Mouse (Mus musculus): Measurements from ENCODE around the gene Gsn. TPM values are rescaled to one million over a fixed set of nuclear protein-coding genes. Genes with fewer than 3 reads are reported as not detected.
A peak's percentile ranks its signal among the peaks of the same experiment; 100 is the strongest.

The Gsn gene
- polyA plus RNA-seq, 1 experiment from 2014 or later = 1,007 TPM

DNA sequence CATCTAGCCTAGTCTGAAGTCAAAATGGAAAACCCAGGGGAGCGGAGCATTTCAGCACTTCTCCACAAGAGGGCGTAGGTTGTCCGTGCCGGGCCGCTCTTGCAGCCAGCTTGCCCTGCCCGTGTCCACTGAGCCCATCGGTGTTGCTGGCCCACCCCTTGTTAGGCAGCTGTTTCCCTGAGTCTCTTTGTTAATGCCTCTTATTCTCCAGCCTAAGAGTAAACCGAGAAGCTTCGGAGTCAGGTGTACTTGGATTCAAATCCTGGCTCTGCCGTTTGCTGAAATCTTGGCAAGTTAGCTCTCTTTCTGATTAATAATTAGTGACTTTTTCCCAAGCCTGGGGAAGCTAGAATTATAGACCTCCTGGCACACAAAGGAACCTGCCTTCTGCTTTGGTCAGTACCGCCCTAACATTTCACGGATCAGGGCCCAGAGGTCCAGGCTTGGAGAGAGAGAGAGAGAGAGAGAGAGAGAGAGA, 41.3 kb upstream of the Gsn start:
- H3K4me3 ChIP-seq (ENCODE audit: low read depth, low read length) = no peak overlapping the region
- peak; percentile 84 for DNase-seq (ENCODE audit: low spot score)

DNA sequence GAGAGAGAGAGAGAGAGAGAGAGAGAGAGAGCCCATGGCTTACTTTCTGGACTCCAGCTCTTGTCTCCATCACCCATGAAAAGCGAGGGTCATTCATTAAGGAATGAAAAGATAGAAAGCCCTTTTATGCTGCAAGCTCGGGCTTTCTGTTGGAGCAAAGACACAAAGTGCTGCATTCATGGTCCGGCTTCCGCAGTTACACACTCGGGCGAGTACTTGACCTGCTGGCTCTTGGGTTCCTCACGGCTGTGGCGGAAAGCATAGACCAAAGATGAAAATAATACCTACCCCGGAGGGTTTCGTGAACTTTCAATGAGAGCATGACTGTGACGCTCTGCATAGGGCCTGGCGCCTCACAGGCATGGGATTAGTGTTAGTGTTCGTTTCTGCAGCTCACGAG, 40.8 kb upstream of the Gsn start:
- no peaks in the 10 kb centered on the region for H3K27me3 ChIP-seq (replicated peaks; ENCODE audit: insufficient read depth, low read length)
- peak overlapping the region; percentile 35; the same call in 1 of the 2 replicates for H3K4me2 ChIP-seq (replicated peaks; ENCODE audit: low read depth, low read length)
- no peaks in the 10 kb centered on the region for H3K4me1 ChIP-seq (ENCODE audit: insufficient read depth, low read depth, low read length)
- TF ChIP-seq CTCF (IDR thresholded peaks at IDR 0.05) (no peak), EP300 (IDR thresholded peaks at IDR 0.05) (no peak)
- ATAC-seq = no peak
- 51% methylated on average over 14 of the region's 14 CpGs for WGBS
- DNase-seq (ENCODE audit: low spot score) = no peak
- no peaks in the 10 kb centered on the region for H3K36me3 ChIP-seq (ENCODE audit: insufficient read depth, low read length)
- no peak overlapping the region for H3K4me3 ChIP-seq (ENCODE audit: low read depth, low read length)
- no peak overlapping the region for H3K27ac ChIP-seq (ENCODE audit: low read length)
- H3K9ac ChIP-seq (replicated peaks; ENCODE audit: low read depth) = no peak overlapping the region
- H3K9me3 ChIP-seq (ENCODE audit: low read length) = no peaks in the 10 kb centered on the region

More for the DNA sequence above, 41.3 kb upstream of the Gsn start:
- Histone ChIP-seq H3K36me3 (ENCODE audit: insufficient read depth, low read length) (no peaks in the 10 kb centered on the region), H3K9ac (replicated peaks; ENCODE audit: low read depth) (no peak overlapping the region), H3K4me2 (replicated peaks; ENCODE audit: low read depth, low read length) (peak overlapping the region; percentile 35; the same call in 1 of the 2 replicates), H3K27ac (ENCODE audit: low read length) (no peak overlapping the region), H3K4me1 (ENCODE audit: insufficient read depth, low read depth, low read length) (no peaks in the 10 kb centered on the region), H3K9me3 (ENCODE audit: low read length) (no peaks in the 10 kb centered on the region), H3K27me3 (replicated peaks; ENCODE audit: insufficient read depth, low read length) (no peaks in the 10 kb centered on the region)
- peak; percentile 86 for ATAC-seq
- WGBS = 6% methylated on average over 12 of the region's 12 CpGs
- TF ChIP-seq CTCF (IDR thresholded peaks at IDR 0.05) (peak; percentile 97), EP300 (IDR thresholded peaks at IDR 0.05) (no peak)

DNA sequence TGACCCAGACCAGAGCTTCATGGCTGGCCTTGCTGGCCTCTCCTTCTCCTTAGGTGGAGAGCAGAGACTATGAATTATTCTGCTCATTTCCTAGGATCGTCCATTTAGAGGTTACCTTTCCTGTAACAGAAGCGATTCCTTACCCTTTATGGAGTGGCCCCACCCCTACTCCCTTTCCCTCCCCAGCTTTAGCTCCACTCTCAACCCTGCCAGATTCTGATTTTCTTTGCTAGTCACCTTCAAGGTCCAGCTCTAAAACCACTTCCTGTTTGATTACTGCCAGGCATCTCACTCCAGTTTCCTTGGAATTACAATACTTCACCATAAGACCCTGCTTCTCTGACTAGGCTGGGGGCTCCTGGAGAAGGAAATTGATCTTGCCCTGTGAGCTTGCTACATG, 39.5 kb upstream of the Gsn start:
- no peak overlapping the region for H3K27ac ChIP-seq (ENCODE audit: low read length)
- no peak for TF ChIP-seq CTCF (IDR thresholded peaks at IDR 0.05)
- no peak for TF ChIP-seq EP300 (IDR thresholded peaks at IDR 0.05)
- DNase-seq (ENCODE audit: low spot score) = no peak

DNA sequence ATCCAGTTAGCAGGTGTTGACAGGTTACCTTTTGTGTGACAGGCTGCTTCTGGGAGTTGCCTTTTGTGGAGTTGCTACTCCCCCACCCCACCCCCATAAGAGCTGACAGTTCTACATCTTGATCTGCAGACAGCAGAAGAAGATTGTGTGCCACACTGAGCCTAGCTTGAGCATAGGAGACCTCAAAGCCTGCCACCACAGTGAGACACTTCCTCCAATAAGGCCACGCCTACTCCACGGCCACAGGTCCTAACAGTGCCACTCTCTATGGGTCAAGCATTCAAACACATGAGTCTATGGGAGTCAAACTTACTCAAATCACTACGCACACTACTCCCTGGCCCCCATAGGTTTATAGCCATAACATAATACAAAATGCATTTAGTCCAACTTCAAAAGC, 37.4 kb upstream of the Gsn start:
- Histone ChIP-seq H3K9ac (replicated peaks; ENCODE audit: low read depth) (no peak overlapping the region), H3K4me1 (ENCODE audit: insufficient read depth, low read depth, low read length) (no peaks in the 10 kb centered on the region), H3K27ac (ENCODE audit: low read length) (no peak overlapping the region), H3K9me3 (ENCODE audit: low read length) (no peaks in the 10 kb centered on the region), H3K27me3 (replicated peaks; ENCODE audit: insufficient read depth, low read length) (no peaks in the 10 kb centered on the region), H3K36me3 (ENCODE audit: insufficient read depth, low read length) (no peaks in the 10 kb centered on the region), H3K4me3 (ENCODE audit: low read depth, low read length) (no peak overlapping the region), H3K4me2 (replicated peaks; ENCODE audit: low read depth, low read length) (no peak overlapping the region)
- WGBS = 94% methylated on average over 3 of the region's 3 CpGs
- DNase-seq (ENCODE audit: low spot score) (no peak), ATAC-seq (no peak)
- TF ChIP-seq CTCF (IDR thresholded peaks at IDR 0.05) (no peak), EP300 (IDR thresholded peaks at IDR 0.05) (no peak)

More for the DNA sequence above, 39.5 kb upstream of the Gsn start:
- Histone ChIP-seq H3K36me3 (ENCODE audit: insufficient read depth, low read length) (no peaks in the 10 kb centered on the region), H3K4me2 (replicated peaks; ENCODE audit: low read depth, low read length) (no peak overlapping the region), H3K4me3 (ENCODE audit: low read depth, low read length) (no peak overlapping the region), H3K9me3 (ENCODE audit: low read length) (no peaks in the 10 kb centered on the region), H3K9ac (replicated peaks; ENCODE audit: low read depth) (no peak overlapping the region), H3K27me3 (replicated peaks; ENCODE audit: insufficient read depth, low read length) (no peaks in the 10 kb centered on the region), H3K4me1 (ENCODE audit: insufficient read depth, low read depth, low read length) (no peaks in the 10 kb centered on the region)
- 52% methylated on average over 2 of the region's 2 CpGs for WGBS
- no peak for ATAC-seq

DNA sequence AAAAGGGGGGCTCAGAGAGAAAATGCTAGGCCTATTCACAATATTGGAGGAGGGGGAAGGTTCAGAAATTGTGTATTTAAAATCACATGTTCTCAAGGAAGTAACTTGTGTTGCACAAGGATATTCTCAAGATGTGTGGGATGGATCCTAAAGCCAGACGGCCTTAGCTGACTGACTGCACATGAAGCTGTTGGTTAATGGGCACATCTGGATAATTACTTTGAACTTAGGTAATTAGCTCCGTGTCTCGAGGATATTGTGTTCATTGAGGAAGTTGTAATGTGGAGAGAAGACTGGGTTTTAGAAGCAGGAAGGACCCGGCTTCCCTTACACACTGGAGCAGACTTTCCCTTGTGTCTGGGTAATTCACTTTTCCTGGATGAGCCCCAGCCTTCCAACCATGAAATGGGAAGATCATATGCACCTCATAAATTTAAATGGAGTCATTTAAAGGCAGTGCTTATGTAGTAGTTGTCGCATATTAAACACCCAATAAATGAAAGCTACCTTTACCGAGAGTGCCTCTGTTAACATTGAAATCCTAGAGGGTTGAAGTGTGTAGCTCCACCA, 33.3 kb upstream of the Gsn start:
- Histone ChIP-seq H3K4me2 (replicated peaks; ENCODE audit: low read depth, low read length) (no peak overlapping the region), H3K27me3 (replicated peaks; ENCODE audit: insufficient read depth, low read length) (no peaks in the 10 kb centered on the region), H3K9me3 (ENCODE audit: low read length) (no peaks in the 10 kb centered on the region), H3K27ac (ENCODE audit: low read length) (no peak overlapping the region), H3K9ac (replicated peaks; ENCODE audit: low read depth) (no peak overlapping the region), H3K4me1 (ENCODE audit: insufficient read depth, low read depth, low read length) (no peaks in the 10 kb centered on the region), H3K4me3 (ENCODE audit: low read depth, low read length) (no peak overlapping the region), H3K36me3 (ENCODE audit: insufficient read depth, low read length) (no peaks in the 10 kb centered on the region)
- WGBS = 63% methylated on average over 6 of the region's 6 CpGs
- no peak for DNase-seq (ENCODE audit: low spot score)
- no peak for ATAC-seq
- TF ChIP-seq CTCF (IDR thresholded peaks at IDR 0.05) = no peak
- TF ChIP-seq EP300 (IDR thresholded peaks at IDR 0.05) = no peak

DNA sequence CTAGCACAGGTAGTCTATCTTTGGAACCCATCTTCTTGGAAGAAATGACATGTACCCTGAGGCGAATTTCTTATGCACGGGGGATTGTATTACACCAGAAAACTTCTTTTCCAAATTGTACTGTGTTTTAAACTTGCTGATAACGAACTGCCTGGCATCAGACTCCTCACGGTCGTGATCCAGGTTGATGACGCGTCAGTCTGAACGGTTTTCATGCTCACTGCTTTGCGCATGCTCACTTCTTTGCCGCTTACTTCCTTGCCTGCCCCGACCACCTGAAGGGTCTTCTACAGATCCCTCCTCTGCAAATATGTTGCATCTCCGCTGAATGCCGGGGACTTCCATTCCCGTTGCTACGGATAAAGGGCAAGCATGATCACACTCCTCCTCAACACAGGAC, 31.9 kb upstream of the Gsn start:
- no peak for DNase-seq (ENCODE audit: low spot score)
- TF ChIP-seq EP300 (IDR thresholded peaks at IDR 0.05) (no peak), CTCF (IDR thresholded peaks at IDR 0.05) (no peak)
- Histone ChIP-seq H3K27me3 (replicated peaks; ENCODE audit: insufficient read depth, low read length) (no peaks in the 10 kb centered on the region), H3K4me2 (replicated peaks; ENCODE audit: low read depth, low read length) (no peak overlapping the region), H3K9me3 (ENCODE audit: low read length) (no peaks in the 10 kb centered on the region), H3K4me1 (ENCODE audit: insufficient read depth, low read depth, low read length) (no peaks in the 10 kb centered on the region), H3K36me3 (ENCODE audit: insufficient read depth, low read length) (no peaks in the 10 kb centered on the region), H3K9ac (replicated peaks; ENCODE audit: low read depth) (no peak overlapping the region), H3K27ac (ENCODE audit: low read length) (no peak overlapping the region), H3K4me3 (ENCODE audit: low read depth, low read length) (no peak overlapping the region)
- ATAC-seq = no peak
- WGBS = 89% methylated on average over 15 of the region's 15 CpGs

All from lung, postnatal 0 days (tissue).